Mouse (Mus musculus): ENCODE measurements around the gene Ubac2.

DNA sequence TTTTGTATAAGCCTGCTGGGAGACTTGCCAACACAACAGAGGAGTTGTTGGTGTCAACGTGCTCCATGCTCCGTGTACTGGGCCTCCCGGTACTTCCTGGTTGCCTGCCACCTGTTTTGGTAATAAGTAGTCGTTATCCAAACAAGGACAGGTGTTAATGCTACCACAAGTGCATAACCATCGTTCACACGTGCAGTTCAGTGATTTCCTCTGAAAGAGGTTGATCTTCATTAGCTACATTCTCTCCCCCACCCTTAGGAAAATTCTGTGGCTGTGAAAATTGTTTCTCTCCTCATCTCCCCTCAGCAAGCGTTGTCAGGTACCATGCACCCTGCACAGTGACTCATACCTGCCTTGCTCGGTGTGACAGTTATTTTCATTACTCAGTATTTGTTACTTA is 121.0 kb downstream of the Ubac2 start:
- TF ChIP-seq CTCF (IDR thresholded peaks at IDR 0.05; ENCODE audit: low read depth, low read length) (no peak), GATA1 (IDR thresholded peaks at IDR 0.05; ENCODE audit: borderline replicate concordance, low read length) (no peak)
